Mouse (Mus musculus) liver, embryonic 14.5 days (tissue): ENCODE results near the gene C530008M17Rik. TPM values are rescaled to one million over a fixed set of nuclear protein-coding genes. Genes with fewer than 3 reads are reported as not detected.

Source experiments
- ATAC-seq: fragments of 200-750 bp; cut with Nextera tagmentation; 2 replicates; pipeline ENCODE4 v1.8.0; 2017; ENCODE audit warnings: moderate number of reproducible peaks, mild to moderate bottlenecking, moderate library complexity; ENCODE audit not compliant: insufficient read depth
- DNase-seq, 3 experiments: peaks; one replicate each; pipeline ENCODE4 v3.0.0-alpha.2; 2012 to 2013; ENCODE audit warnings: low read depth in 3 of 3, low spot score in 3 of 3
- H3K27ac ChIP-seq: fragments of 300-500 bp; sonication (generic); 2 replicates; pipeline ENCODE4 v1.5.1; 2014; ENCODE audit warnings: moderate library complexity, mild to moderate bottlenecking, control low read depth, inconsistent platforms
- H3K27me3 ChIP-seq: fragments of 300-500 bp; sonication (generic); 2 replicates; pipeline ENCODE4 v1.6.1; 2014; ENCODE audit warnings: mild to moderate bottlenecking, low read length, moderate library complexity; ENCODE audit not compliant: control insufficient read depth, insufficient read depth
- H3K36me3 ChIP-seq: fragments of 300-500 bp; sonication (generic); replicated peaks from 2 replicates; pipeline ENCODE4 v1.6.1; 2014; ENCODE audit warnings: low read depth; ENCODE audit not compliant: control insufficient read depth, insufficient read depth
- H3K4me1 ChIP-seq, 2 experiments: fragments of 200-500 bp in 1 of 2; fragments of 300-500 bp in 1 of 2; sonication (generic) in 1 of 2; replicated peaks; 2 replicates each; pipeline ENCODE4 v1.6.1; 2012 to 2014; ENCODE audit warnings: antibody characterized with exemption in 1 of 2, inconsistent platforms in 1 of 2, low read length in 1 of 2; ENCODE audit not compliant: control insufficient read depth in 2 of 2, insufficient read depth in 2 of 2
- H3K4me2 ChIP-seq: fragments of 300-500 bp; sonication (generic); 2 replicates; pipeline ENCODE4 v1.6.1; 2014; ENCODE audit warnings: low read depth, mild to moderate bottlenecking, control low read depth, moderate library complexity
- H3K4me3 ChIP-seq, 2 experiments: fragments of 200-500 bp in 1 of 2; fragments of 300-500 bp in 1 of 2; sonication (generic) in 1 of 2; 2 replicates each; pipeline ENCODE4 v1.5.1; 2012 to 2014; ENCODE audit warnings: low read depth in 2 of 2, low read length in 2 of 2, mild to moderate bottlenecking in 2 of 2, control low read depth in 1 of 2, inconsistent platforms in 1 of 2, moderate library complexity in 1 of 2; ENCODE audit not compliant: insufficient read depth in 1 of 2
- H3K9ac ChIP-seq: fragments of 300-500 bp; sonication (generic); replicated peaks from 2 replicates; pipeline ENCODE4 v1.6.1; 2014; ENCODE audit warnings: mild to moderate bottlenecking, control low read depth, moderate library complexity
- H3K9me3 ChIP-seq: fragments of 300-500 bp; sonication (generic); 2 replicates; pipeline ENCODE4 v1.6.1; 2016; ENCODE audit warnings: low read length, mixed read lengths; ENCODE audit not compliant: control insufficient read depth
- CTCF ChIP-seq: IDR thresholded peaks from 2 replicates; pipeline ENCODE4 v1.5.1; 2016; ENCODE audit warnings: antibody characterized with exemption, low read depth, control low read depth
- EP300 ChIP-seq: IDR thresholded peaks from 2 replicates; pipeline ENCODE4 v1.6.1; 2016; ENCODE audit warnings: antibody characterized with exemption, low read depth
- whole genome bisulfite sequencing: fragments of 180-500 bp; shearing (Covaris S2); extraction: QIAGEN DNeasy Blood & Tissue Kit; methylation state at CpG from one replicate; pipeline ENCODE4 v1.1.7; 2014; ENCODE audit not compliant: insufficient replicate concordance; 5-methylcytosine and 5-hydroxymethylcytosine counted together
- polyA plus RNA-seq, 2 experiments: library from polyadenylated mRNA; depleted of rRNA in 1 of 2; stranded (reverse) in 1 of 2; unstranded in 1 of 2; fragments of >200 nt; fragmentation: Nextera tagmentation in 1 of 2; extraction: Ambion mirVana in 1 of 2; gene quantifications; 2 replicates each; pipeline versions ENCODE4 v1.2.1 to v1.2.3; 2012 to 2014

Gene C530008M17Rik
- polyA plus RNA-seq, 2 experiments: 4.3 to 7.7 TPM

- Histone ChIP-seq H3K27ac (no peak overlapping the region), H3K9me3 (no peaks in the 10 kb centered on the region), H3K27me3 (no peaks in the 10 kb centered on the region), H3K4me1 (no peaks in the 10 kb centered on the region), H3K9ac (no peak overlapping the region), H3K36me3 (no peaks in the 10 kb centered on the region), H3K4me3 (no peak overlapping the region), H3K4me2 (no peak overlapping the region)
- 83% methylated on average over 6 of the region's 6 CpGs for WGBS
- ATAC-seq (no peak), DNase-seq (no peak)
- no peak for TF ChIP-seq CTCF
- TF ChIP-seq EP300: no peak
Observed at GRCm38 (mm10) chr5:76847106-76847505, 190.8 kb downstream of the C530008M17Rik start.

- H3K36me3 ChIP-seq: no peaks in the 10 kb centered on the region
- no peak overlapping the region for H3K4me2 ChIP-seq
- DNase-seq (no peak), ATAC-seq (no peak)
- H3K4me1 ChIP-seq: no peaks in the 10 kb centered on the region
- no peak overlapping the region for H3K4me3 ChIP-seq
- H3K9ac ChIP-seq: no peak overlapping the region
- no peak overlapping the region for H3K27ac ChIP-seq
- 73% methylated on average over 4 of the region's 4 CpGs for WGBS
- no peaks in the 10 kb centered on the region for H3K9me3 ChIP-seq
- peaks cover 9% of the 10 kb centered on the region for H3K27me3 ChIP-seq
- TF ChIP-seq CTCF (no peak), EP300 (no peak)
Observed at GRCm38 (mm10) chr5:76851316-76851715, 195.0 kb downstream of the C530008M17Rik start.

GRCm38 (mm10) chr5:76853549-76853948 lies 197.2 kb downstream of the C530008M17Rik start:
- Histone ChIP-seq H3K36me3 (no peaks in the 10 kb centered on the region), H3K9ac (no peak overlapping the region), H3K9me3 (no peaks in the 10 kb centered on the region), H3K27ac (no peak overlapping the region), H3K4me1 (no peaks in the 10 kb centered on the region), H3K27me3 (peaks cover 31% of the 10 kb centered on the region), H3K4me3 (no peak overlapping the region), H3K4me2 (no peak overlapping the region)
- DNase-seq (peak; percentile 49 to 50 (median 50)), ATAC-seq (peak; percentile 61)
- 8% methylated on average over 10 of the region's 10 CpGs for WGBS
- peak; percentile 99 for TF ChIP-seq CTCF
- TF ChIP-seq EP300: no peak

- peaks cover 32% of the 10 kb centered on the region for H3K27me3 ChIP-seq
- DNase-seq: no peak
- no peaks in the 10 kb centered on the region for H3K9me3 ChIP-seq
- no peak overlapping the region for H3K4me3 ChIP-seq
- H3K36me3 ChIP-seq: no peaks in the 10 kb centered on the region
- H3K4me2 ChIP-seq: no peak overlapping the region
- no peak overlapping the region for H3K9ac ChIP-seq
- ATAC-seq: no peak
- TF ChIP-seq EP300 (no peak), CTCF (no peak)
- 36% methylated on average over 25 of the region's 25 CpGs for WGBS
- H3K4me1 ChIP-seq: no peaks in the 10 kb centered on the region
- H3K27ac ChIP-seq: no peak overlapping the region
Observed at GRCm38 (mm10) chr5:76855829-76856600, 199.7 kb downstream of the C530008M17Rik start.

GRCm38 (mm10) chr5:76857103-76858015 lies 201.0 kb downstream of the C530008M17Rik start:
- Histone ChIP-seq H3K9me3 (no peaks in the 10 kb centered on the region), H3K36me3 (no peaks in the 10 kb centered on the region), H3K27me3 (peaks cover 32% of the 10 kb centered on the region), H3K4me3 (peak overlapping the region; percentile 0 to 29; a peak in 3 of 4 replicates), H3K27ac (no peak overlapping the region), H3K9ac (no peak overlapping the region), H3K4me2 (peak overlapping the region; percentile 48), H3K4me1 (no peaks in the 10 kb centered on the region)
- DNase-seq (no peak), ATAC-seq (no peak)
- TF ChIP-seq CTCF: no peak
- no peak for TF ChIP-seq EP300
- WGBS: 24% methylated on average over 62 of the region's 62 CpGs
